Mouse (Mus musculus) retina, postnatal 7 days (tissue): ENCODE data around the gene Dhfr.

Source experiments
- DNase-seq: peaks from one replicate; pipeline ENCODE4 v3.0.0-alpha.2; 2012; ENCODE audit warnings: low read depth, low spot score

The Dhfr gene

DNA sequence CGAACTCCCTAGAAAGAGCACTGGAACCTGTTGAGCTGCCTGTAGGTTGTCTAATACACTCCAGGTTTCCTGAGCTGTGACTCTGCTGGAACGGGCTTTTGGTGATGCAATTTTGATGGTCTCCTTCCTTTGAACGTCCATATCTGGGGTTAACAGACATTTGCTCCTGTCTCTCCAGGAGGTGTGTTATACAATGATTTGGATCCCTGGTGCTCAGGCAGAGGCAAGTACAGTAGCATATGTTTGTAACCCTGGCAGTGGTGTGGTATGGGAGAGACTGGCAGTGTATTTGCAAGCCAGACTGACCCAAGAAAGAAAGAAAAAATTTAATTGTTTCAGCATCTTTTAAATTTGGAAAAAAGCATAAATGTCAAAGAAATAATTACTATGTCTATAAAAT lies 32.8 kb downstream of the Dhfr start:
- DNase-seq: no peak

DNA sequence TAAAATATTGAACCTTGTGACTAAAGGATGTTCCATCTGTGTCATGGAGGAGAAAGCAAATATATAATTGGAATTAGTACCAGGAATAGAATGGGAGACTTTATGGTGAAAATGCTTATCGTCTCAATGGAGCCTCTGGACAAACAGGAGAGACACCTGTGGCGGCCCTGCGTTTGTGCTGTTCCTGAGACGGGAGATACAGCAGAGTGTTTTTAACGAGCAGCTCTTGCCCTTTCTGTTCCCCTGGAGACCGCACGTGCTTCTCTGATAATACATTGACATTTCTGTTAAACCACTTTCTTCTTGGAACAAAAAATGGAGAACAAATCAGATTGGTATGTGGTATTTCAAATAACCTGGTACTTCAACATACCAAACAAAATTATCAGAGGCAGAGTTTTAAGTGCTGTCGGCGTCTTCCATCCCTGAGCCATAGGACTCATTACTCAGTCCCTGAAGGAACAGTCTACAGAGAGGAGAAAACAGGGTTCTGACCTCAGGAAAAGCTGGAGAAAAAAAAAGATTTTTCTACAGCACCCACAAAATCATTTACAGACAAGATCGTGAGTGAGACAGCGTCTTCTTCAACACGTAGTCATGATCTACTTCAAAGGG lies 38.6 kb downstream of the Dhfr start:
- DNase-seq: no peak

DNA sequence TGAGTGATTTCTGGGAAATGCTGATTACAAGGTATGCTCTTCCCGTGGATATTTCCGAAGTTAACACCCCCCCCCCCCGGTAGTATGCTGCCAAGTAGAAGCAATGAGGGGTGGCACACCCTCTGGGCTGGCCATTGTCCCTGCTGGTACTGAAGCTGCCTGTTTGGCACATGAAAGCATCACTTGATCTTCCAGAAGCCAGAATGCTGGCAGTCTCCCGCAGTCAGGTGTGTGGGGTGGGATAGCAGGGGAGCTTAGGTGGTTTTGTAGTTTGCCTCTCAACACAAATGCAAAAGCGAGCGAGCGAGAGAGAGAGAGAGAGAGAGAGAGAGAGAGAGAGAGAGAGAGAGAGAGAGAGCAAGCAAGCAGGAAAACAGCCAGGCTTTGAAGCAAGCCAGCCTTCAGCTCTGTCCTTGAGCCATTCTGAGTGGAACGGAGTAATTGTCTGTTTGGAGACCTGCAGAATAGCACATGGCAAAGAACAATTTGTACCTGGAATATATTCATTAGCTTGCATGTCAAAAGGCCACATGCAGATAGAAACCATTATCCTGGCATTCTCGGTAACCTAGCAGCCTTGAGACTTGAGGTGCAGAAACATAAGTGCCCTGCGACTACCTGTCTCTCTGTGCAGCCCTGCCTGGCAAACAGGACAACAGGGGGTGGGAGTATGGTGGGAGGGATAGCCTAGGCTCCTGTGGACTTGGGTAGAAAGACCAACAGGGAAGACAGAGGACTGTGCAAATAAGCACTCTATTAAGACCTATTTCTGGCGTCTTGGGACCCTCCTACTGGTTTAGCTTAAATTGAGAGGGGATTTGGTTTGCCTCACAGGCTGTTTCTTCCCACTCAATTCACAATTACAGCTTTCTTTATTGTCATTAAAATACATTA lies 44.2 kb downstream of the Dhfr start:
- DNase-seq: no peak

DNA sequence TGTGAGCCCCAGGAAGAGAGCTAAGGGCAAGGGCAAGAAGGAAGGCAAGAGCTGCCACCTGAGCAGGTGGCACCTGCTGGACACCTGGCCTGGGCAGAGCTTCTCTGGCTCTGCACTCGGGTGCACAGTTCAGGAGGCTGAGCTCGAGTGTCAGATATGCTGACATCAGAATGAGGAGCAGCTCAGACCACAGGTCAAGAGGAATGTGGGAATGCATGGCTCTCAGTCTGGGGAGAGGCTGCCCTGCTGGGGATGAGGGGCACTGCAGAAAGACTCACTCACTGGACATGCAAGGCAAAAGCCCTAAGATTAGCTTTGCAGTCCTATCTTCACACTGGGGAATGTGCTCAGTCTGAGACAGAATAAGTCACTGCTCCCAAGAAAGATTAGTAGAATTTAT lies 47.5 kb downstream of the Dhfr start:
- no peak for DNase-seq

DNA sequence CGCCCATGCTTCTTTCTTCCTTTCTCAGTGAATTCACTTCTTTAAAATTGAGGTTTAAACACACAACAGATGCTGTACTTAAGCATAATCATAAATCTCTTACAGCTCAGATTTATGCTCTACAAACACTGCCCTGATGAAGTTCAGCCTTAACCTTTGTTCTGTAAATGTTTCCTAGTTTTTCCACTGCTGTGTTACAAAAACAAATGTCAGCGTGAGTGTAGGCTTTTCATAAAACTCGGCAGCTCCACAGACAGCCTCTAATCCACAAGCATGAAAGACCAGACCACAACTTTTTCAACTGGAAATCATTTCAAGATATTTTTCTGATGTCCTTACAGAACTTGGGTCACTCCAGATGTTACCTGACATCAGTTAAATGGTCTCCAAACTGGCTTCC lies 49.0 kb downstream of the Dhfr start:
- no peak for DNase-seq

DNA sequence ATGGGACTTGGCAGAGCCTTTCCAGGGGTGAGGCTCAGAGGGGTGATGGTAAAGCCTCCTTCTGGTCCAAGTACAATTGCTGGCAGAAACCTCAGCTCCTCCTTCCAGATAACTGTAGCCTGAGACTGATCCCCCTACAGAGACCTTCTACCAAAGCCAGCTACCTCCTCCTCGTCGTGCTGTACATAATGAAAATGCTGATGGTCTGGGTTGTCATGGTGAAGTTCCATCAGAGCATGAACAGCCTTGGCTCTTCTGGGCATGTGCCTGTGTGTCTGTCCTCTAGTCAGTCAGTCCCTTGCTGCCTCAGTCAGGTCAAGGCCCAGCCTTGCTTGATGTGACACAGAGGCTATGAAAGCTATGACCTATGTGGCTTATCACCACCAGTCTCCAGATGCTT lies 56.0 kb downstream of the Dhfr start:
- DNase-seq: no peak

DNA sequence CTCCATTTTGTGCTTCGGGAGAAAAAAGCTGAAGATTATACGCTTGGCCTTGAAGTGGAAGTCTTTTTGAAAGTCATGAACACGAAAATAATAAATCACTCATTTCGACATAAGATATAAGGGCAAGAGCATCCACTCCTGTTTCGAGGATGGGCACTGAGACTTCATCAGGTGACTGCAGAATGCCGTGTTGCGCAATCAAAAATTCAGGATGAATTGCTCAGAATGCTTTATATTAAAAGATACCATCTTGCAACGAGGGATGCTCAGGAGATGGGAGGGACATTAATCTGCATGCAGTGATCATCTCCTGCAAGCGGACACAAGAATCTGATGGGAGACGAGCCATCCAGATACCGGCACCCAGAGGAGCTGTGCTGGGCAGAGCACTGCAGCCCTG lies 65.1 kb downstream of the Dhfr start:
- no peak for DNase-seq

DNA sequence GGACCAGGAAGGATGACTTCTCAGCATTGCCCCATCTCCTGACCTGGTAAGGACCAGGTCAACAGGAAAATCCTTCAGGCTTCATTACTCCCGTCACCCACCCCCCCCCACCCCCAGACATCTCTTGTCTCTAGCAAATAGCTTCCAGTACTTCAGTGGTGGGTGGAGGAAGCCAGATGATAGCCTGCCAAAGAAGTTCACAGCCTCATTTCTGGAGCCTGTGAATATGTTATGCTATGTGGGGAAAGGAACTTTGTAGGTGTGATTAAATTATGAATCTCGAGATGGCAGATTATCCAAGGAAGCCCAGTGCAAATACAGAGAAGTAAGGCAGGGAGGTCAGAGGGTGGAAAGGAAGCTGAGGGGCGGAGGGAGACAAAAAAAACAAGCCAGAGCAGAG lies 69.2 kb downstream of the Dhfr start:
- DNase-seq: no peak

DNA sequence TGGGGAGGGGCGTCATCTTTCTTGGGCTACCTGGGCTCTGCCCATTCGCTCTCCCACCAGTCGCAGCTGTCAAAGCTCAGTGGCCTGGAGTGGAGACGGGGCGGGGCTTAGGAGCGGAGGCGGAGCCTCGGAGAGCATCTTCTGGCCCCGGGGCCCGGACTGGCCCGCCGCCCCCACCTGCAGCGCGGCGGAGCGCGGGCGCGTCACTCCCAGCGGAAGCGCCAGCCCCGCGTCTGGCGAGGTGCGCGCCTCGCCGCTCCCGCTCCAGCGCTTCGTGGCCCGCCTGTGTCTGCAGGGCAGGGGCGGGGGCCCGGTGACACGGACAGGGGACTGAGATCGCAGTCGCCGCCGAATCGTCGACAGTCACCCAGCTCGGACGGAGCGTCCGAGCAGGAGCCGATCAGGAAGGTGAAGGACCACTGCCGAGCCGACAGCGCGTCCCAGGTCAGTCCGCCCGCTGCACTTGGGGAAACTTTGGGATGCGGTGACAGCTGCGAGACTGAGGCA lies 71.3 kb downstream of the Dhfr start, which contains the start of gene Ankrd34b:
Gene Ankrd34b, plus strand, starts transcription at position 139 of the 507 bp plus-strand sequence.
- peak; percentile 39 for DNase-seq

DNA sequence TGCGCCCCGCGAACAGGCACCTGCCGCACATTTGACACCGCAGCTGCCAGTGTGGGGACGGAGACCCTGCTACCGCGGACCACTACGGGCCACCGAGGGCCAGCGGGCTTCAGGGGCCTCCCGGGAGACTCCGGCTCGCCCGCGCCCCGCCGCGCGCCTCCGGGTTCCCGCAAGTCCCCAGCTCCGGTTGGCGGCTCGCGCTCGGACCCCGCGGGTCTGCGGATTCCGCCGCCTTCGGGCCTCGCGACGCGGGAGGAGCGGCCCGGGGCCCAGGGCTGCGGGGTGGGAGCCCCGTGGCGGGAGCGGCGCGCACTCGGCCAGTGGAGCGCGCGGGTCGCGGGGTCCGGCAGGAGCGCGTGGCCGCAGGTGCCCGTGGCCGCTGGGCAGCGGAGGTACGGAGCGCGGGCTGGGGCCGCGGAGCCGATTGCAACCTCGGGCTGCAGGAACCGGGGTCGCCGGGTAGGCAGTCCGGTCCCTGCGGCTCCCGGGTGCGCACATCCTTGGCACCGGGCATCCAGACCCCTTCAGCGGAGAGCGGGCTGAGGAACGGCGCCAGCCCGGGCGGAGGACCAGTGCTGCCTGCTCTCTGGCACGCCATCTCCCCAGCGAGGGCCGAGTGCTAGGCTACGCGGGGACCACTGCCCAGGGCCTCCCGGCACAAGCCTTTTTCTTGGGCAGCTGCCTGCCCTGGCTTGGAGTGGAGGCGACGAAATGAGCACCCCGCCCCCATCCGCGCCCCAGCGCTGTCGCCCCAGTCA lies 71.9 kb downstream of the Dhfr start:
- DNase-seq: no peak

DNA sequence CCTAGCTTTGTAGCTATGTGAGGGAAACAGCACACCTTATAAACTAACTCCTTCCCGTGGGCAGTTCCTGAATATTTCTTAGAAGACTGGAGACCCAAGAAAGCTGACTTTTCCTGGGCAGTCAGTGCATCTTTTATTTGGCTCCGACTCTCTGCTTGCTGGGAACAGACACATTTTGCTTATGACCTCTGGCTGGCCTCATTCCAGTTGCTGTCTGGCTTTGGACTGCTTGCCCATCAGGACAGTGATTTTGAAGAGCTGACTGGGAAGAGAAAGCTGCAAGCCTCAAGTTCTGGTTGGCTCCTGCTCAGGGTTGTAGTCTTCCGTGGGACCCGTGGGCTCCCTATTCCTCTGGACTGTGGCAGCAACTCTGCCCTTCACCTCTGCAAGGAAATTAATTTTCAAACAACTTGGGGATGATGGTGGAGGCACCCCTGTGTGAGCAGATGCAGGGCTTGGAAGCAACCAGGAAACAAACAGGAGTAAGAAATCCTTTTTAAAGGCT lies 72.9 kb downstream of the Dhfr start:
- DNase-seq: no peak
